Mouse (Mus musculus): ENCODE results near the gene Abcb10.
A peak's percentile ranks its signal among the peaks of the same experiment; 100 is the strongest.
"Not testable (repeated sequence)": the region's sequence is repeated elsewhere in the genome, so short reads cannot be mapped to it uniquely, and the experiment has no call there.

Abcb10 gene

DNA sequence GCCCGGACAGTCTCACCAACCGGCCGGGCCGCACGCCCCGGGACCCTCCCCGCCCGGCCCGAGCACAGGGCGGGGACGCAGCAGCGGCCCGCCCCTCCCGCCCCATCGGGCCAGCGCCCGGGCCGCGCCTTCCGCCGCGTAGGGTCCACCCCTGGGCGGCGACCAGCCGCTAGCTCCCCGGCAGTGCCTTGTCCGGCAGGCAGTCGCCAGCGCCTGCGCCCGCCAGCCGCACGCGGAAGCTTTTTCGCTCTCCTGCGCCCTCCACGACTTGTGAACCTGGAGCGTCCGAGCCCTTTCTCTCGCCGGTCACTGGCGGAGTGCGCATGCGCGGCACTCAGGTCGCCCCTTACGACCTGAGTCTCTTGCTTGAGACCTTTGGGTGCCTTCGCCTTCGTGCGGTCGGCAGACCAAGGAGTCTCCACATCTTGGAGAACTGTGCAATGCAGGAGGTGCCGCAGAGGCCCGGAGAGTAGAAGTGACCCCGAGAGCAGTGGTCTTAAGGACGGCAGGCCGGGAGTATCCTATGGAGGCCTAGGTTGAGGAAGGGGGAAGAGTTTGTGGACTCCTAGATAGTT lies at the start of gene Abcb10:
TSS of gene Abcb10 (minus strand) at position 297 of the 575 bp plus-strand sequence.
- peak; percentile 94 for DNase-seq (ENCODE audit: low spot score)

DNA sequence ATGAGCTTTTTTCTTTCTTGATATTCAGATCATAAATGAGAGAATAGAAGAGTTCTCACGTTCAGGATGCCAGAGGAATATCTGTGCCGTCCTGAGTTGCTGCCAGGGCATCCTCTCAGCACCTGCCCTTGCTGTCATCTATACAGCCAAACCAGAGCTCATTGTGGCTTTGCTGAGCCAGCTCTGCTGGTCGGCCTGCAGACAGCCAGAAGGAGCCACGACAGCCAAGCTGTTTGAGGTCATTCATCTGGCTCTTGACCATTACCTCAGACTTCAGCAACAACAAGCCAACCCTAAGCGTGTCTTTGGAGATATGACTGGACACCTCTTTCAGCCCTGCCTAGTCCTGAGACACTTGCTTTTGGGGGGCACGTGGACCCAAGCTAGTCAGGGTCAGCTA lies 44.9 kb upstream of the Abcb10 start:
- DNase-seq (ENCODE audit: low spot score): no peak

GRCm38 (mm10) chr8:124026265-124026664 lies 43.3 kb upstream of the Abcb10 start:
- DNase-seq (ENCODE audit: low spot score): not testable (repeated sequence)

GRCm38 (mm10) chr8:124021237-124022227 lies 38.6 kb upstream of the Abcb10 start, which contains the start of the genes Taf5l and Urb2:
TSS of gene Taf5l (minus strand) at chr8:124021397.
TSS of gene Urb2 (plus strand) at chr8:124021508.
- peak; percentile 93 for DNase-seq (ENCODE audit: low spot score)

DNA sequence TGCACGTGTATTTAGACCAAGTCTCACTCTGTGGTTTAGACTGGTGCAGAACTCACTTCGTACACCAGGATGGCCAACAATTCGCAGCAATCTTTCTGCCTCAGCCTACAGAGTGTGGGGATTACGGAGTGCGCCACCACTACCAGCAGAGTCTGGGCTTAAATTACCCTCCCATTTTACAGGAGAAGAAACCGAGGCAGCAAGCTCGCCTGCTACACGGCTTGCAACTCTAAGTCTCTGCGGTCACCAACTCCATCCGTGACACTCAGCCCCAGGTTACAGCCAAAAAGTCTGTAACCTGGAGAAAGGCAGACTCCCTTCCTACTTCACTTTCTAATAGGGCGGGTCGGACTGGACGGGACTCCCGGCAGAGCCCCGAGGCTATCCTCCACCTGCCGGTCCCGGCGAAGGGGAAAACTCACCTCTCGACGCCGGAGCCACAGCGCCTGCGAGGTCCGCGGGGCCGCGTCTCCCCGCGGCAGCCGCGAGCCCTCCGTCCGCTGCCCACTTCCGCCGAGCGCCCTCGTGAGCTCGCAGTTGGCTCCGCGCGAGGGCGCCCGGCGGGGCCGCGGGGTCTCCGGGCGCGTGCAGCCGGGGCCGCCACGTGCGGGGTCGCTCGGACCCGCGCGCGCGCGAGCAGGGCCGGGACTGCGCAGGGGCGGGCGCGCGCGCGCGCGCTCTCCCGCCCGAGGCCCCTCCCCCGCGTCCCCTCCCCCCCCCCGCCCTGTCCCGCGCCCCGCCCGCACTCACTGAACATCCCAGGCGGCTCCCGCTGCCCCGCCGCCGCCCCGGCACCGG lies 37.7 kb upstream of the Abcb10 start:
- DNase-seq (ENCODE audit: low spot score): peak; percentile 77

- no peak for DNase-seq (ENCODE audit: low spot score)
Observed at GRCm38 (mm10) chr8:124019782-124020181, 36.9 kb upstream of the Abcb10 start.

GRCm38 (mm10) chr8:124014751-124015150 lies 31.8 kb upstream of the Abcb10 start:
- no peak for DNase-seq (ENCODE audit: low spot score)

- DNase-seq (ENCODE audit: low spot score): not testable (repeated sequence)
Observed at GRCm38 (mm10) chr8:124014299-124014698, 31.4 kb upstream of the Abcb10 start.

GRCm38 (mm10) chr8:124011989-124012586 lies 29.2 kb upstream of the Abcb10 start:
- DNase-seq (ENCODE audit: low spot score): no peak

GRCm38 (mm10) chr8:124011580-124011979 lies 28.7 kb upstream of the Abcb10 start:
- DNase-seq (ENCODE audit: low spot score): no peak

DNA sequence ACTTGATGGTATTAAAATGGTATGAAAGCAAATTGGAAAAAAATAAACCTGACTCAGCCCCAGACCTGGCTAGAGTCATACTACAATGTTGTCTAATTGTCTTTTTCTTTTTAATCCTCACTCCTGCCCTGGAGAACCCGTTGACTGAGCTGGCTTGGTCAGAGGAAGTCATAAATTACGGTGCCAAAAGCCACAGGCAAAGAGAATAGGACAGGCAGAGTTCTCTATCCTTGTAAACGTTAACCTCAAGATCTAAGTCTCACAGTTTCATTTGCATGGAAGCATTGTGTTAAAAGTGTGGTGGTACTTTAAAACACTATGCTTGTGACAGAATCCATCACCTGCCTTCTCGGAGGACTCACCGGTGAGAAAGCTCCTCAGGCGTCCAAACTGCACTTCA lies 24.9 kb upstream of the Abcb10 start:
- no peak for DNase-seq (ENCODE audit: low spot score)

DNA sequence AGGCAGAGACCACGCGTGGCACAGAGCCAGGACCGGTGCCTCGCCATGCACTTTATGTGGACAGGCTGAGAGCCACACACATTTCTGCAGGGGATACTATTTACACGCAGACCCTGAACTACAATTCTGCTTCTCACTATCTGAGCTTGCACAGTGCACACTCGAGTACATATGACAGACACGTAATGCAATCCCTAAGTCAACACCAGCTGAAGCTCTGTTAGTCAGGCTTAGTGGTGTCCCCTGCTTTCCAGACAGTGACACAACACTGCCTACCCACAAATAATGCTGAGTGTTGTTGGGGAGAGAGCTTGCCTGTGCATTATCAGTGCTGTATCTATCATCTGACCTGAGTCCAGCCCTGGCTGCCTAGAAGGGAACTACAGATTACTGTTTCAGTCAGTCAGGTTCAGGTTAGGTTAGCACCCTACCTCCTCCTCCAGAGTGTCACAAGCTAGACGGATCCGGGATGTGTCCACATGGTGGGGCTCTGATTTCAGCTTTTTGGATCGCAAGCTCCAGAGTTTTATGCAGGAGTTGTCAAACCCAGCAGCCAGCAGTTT lies 19.7 kb upstream of the Abcb10 start:
- no peak for DNase-seq (ENCODE audit: low spot score)

GRCm38 (mm10) chr8:123999568-123999967 lies 16.6 kb upstream of the Abcb10 start:
- no peak for DNase-seq (ENCODE audit: low spot score)

DNA sequence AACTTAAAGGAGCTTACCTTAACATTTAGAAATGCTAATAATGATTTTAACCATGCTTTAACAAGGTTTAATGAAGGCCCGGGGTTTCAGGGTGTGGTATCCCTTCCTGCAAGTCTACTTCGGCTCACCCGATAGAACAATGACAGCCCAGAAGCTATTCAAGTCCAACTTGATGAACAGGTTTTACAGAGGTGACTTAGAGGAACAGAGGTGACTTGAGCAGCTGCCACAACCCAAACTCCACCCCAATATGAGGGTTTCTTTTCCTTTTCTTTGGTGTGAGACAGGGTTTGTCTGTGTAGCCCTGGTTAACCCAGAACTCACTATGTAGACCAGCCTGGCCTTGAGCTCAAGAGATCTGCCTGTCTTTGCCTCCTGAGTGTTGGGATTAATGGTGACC lies 11.1 kb upstream of the Abcb10 start:
- DNase-seq (ENCODE audit: low spot score): no peak

- no peak for DNase-seq (ENCODE audit: low spot score)
Observed at GRCm38 (mm10) chr8:123993597-123993996, 10.7 kb upstream of the Abcb10 start.

GRCm38 (mm10) chr8:123992587-123992986 lies 9.7 kb upstream of the Abcb10 start:
- DNase-seq (ENCODE audit: low spot score): no peak

- no peak for DNase-seq (ENCODE audit: low spot score)
Observed at GRCm38 (mm10) chr8:123990277-123991049, 7.5 kb upstream of the Abcb10 start.

DNA sequence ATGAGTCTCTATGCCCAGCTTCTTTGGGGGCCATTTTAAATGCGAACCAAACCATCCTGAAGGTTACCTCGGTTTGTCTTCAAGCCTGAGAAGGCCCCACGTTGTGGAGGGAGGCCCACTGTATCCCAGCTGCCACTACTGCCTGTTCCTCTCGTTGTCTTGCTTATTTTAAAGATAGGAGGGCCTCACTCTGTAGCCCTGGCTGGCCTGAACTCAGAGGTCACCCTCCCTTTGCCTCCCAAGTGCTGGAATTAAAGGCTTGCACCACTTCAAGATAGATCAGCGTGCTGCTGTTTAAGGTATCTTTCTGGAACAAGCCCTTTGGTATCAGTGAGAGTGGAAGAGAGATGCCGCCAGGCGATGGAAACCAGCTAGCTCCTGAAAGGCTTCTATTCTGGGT lies 6.2 kb upstream of the Abcb10 start:
- no peak for DNase-seq (ENCODE audit: low spot score)

GRCm38 (mm10) chr8:123988605-123989038 lies 5.7 kb upstream of the Abcb10 start:
- DNase-seq (ENCODE audit: low spot score): no peak

GRCm38 (mm10) chr8:123982291-123982793 lies 580 bp downstream of the Abcb10 start:
- DNase-seq (ENCODE audit: low spot score): no peak
